Mouse (Mus musculus): ENCODE measurements around the gene Gm11555. TPM values are rescaled to one million over a fixed set of nuclear protein-coding genes. Genes with fewer than 3 reads are reported as not detected.
"Not testable (repeated sequence)": the region's sequence is repeated elsewhere in the genome, so short reads cannot be mapped to it uniquely, and the experiment has no call there.

The Gm11555 gene
- polyA plus RNA-seq, 1 experiment = not detected

DNA sequence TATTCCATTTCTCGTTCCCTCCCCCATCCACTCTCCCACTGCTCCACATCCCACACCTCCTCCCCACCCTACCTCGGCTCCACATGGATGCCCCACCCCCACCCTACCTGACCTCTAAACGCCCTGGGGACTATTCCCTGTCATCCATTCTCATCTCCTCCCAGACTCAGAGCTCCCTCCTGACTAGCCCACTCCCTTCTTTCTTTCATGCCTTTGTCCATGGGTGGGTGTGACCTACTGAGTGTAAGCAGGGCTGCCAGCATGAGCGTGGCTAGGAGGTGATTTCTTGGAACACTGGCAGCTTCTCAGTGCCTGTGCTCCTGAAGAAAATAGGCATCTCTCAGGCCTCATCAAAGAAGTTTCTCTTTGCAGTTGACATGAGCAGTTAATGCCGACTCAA lies 7.0 kb upstream of the Gm11555 start:
- Histone ChIP-seq H3K36me3 (ENCODE audit: control insufficient read depth, insufficient read depth, low read length) (no peaks in the 10 kb centered on the region), H3K27ac (ENCODE audit: insufficient read depth, low read length) (no peak overlapping the region), H3K4me1 (ENCODE audit: control insufficient read depth, insufficient read depth, insufficient read length) (no peaks in the 10 kb centered on the region), H3K27me3 (ENCODE audit: control insufficient read depth, insufficient read depth, low read length) (no peaks in the 10 kb centered on the region), H3K4me3 (ENCODE audit: extremely low read depth, insufficient read depth, insufficient read length) (no peak overlapping the region)
- TF ChIP-seq POLR2A (IDR thresholded peaks at IDR 0.05; ENCODE audit: low read depth, low read length) (no peak), CTCF (IDR thresholded peaks at IDR 0.05; ENCODE audit: extremely low read depth, insufficient read depth, insufficient read length, insufficient replicate concordance) (no peak)
- no peak for DNase-seq (ENCODE audit: low read depth in 1 of 2, low spot score in 2 of 2)
- 61% methylated on average over 5 of the region's 5 CpGs for WGBS

- TF ChIP-seq POLR2A (IDR thresholded peaks at IDR 0.05; ENCODE audit: low read depth, low read length) (no peak), CTCF (IDR thresholded peaks at IDR 0.05; ENCODE audit: extremely low read depth, insufficient read depth, insufficient read length, insufficient replicate concordance) (no peak)
Measured at GRCm38 (mm10) chr11:99646444-99646843, 3.6 kb downstream of the Gm11555 start.

DNA sequence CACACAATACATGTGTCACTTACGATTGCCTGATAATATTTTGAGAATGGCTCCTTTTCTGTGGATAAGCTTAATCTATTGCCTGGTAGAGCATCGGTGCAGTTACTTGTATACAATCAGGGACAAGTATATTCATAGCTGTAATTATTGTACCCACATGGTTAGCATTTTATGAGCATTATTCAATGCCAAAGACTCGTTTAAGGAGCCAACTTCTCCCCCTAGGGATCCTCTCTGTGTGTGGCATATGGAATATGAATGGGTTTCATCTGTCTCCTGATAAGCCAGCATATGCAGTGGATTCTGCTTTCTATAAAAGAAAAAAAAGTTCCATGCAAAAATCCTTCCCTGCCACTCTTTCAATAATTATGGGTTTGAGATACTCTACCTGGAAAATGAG lies 5.7 kb downstream of the Gm11555 start:
- no peaks in the 10 kb centered on the region for H3K4me1 ChIP-seq (ENCODE audit: control insufficient read depth, insufficient read depth, insufficient read length)
- no peaks in the 10 kb centered on the region for H3K36me3 ChIP-seq (ENCODE audit: control insufficient read depth, insufficient read depth, low read length)
- no peak for TF ChIP-seq CTCF (IDR thresholded peaks at IDR 0.05; ENCODE audit: extremely low read depth, insufficient read depth, insufficient read length, insufficient replicate concordance)
- TF ChIP-seq POLR2A (IDR thresholded peaks at IDR 0.05; ENCODE audit: low read depth, low read length) = no peak
- 77% methylated on average over 3 of the region's 3 CpGs for WGBS
- H3K4me3 ChIP-seq (ENCODE audit: extremely low read depth, insufficient read depth, insufficient read length) = no peak overlapping the region
- H3K27ac ChIP-seq (ENCODE audit: insufficient read depth, low read length) = no peak overlapping the region
- no peak for DNase-seq (ENCODE audit: low read depth in 1 of 2, low spot score in 2 of 2)
- no peaks in the 10 kb centered on the region for H3K27me3 ChIP-seq (ENCODE audit: control insufficient read depth, insufficient read depth, low read length)

More at GRCm38 (mm10) chr11:99646444-99646843, 3.6 kb downstream of the Gm11555 start:
- H3K4me1 ChIP-seq (ENCODE audit: control insufficient read depth, insufficient read depth, insufficient read length) = no peaks in the 10 kb centered on the region
- H3K36me3 ChIP-seq (ENCODE audit: control insufficient read depth, insufficient read depth, low read length) = no peaks in the 10 kb centered on the region
- no peaks in the 10 kb centered on the region for H3K27me3 ChIP-seq (ENCODE audit: control insufficient read depth, insufficient read depth, low read length)
- DNase-seq (ENCODE audit: low read depth in 1 of 2, low spot score in 2 of 2) = no peak
- no peak overlapping the region for H3K4me3 ChIP-seq (ENCODE audit: extremely low read depth, insufficient read depth, insufficient read length)
- H3K27ac ChIP-seq (ENCODE audit: insufficient read depth, low read length) = no peak overlapping the region
- WGBS = 88% methylated on average over 15 of the region's 15 CpGs

DNA sequence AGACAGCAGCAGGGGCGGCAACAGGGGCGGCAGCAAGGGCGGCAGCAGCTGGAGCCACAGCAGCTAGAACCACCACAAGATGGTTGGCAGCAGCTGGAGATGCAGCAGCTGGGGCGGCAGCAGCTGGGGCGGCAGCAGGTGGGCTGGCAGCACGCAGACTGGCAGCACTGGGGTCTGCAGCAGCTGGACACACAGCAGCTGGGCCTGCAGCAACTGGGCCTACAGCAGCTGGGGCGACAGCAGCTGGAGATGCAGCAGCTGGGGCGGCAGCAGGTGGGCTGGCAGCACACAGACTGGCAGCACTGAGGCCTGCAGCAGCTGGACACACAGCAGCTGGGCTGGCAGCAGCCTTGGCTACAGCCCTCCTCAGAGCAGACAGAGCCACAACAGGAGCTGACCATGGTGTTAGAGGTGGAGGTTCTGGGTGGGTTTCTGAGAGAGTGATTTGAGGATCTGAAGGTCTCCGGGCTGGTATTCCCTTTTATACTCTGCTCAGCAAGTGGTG lies 6.3 kb downstream of the Gm11555 start, which contains the start of gene Krtap4-7:
Krtap4-7 (minus strand) TSS at position 455 of the 505 bp plus-strand sequence.
- not testable (repeated sequence) for H3K27me3 ChIP-seq (ENCODE audit: control insufficient read depth, insufficient read depth, low read length); H3K4me1 ChIP-seq (ENCODE audit: control insufficient read depth, insufficient read depth, insufficient read length); H3K36me3 ChIP-seq (ENCODE audit: control insufficient read depth, insufficient read depth, low read length); DNase-seq (ENCODE audit: low read depth in 1 of 2, low spot score in 2 of 2); H3K4me3 ChIP-seq (ENCODE audit: extremely low read depth, insufficient read depth, insufficient read length); H3K27ac ChIP-seq (ENCODE audit: insufficient read depth, low read length)
- 80% methylated on average over 9 of the region's 9 CpGs for WGBS

GRCm38 (mm10) chr11:99640926-99641325 lies 9.1 kb downstream of the Gm11555 start:
- TF ChIP-seq CTCF (IDR thresholded peaks at IDR 0.05; ENCODE audit: extremely low read depth, insufficient read depth, insufficient read length, insufficient replicate concordance) = no peak
- no peak for TF ChIP-seq POLR2A (IDR thresholded peaks at IDR 0.05; ENCODE audit: low read depth, low read length)
- Histone ChIP-seq H3K4me1 (ENCODE audit: control insufficient read depth, insufficient read depth, insufficient read length) (no peaks in the 10 kb centered on the region), H3K27me3 (ENCODE audit: control insufficient read depth, insufficient read depth, low read length) (no peaks in the 10 kb centered on the region), H3K27ac (ENCODE audit: insufficient read depth, low read length) (no peak overlapping the region), H3K36me3 (ENCODE audit: control insufficient read depth, insufficient read depth, low read length) (no peaks in the 10 kb centered on the region), H3K4me3 (ENCODE audit: extremely low read depth, insufficient read depth, insufficient read length) (no peak overlapping the region)
- no peak for DNase-seq (ENCODE audit: low read depth in 1 of 2, low spot score in 2 of 2)
- 30% methylated on average over 1 of the region's 1 CpGs for WGBS

- no peak overlapping the region for H3K27ac ChIP-seq (ENCODE audit: insufficient read depth, low read length)
- 81% methylated on average over 1 of the region's 1 CpGs for WGBS
- no peaks in the 10 kb centered on the region for H3K36me3 ChIP-seq (ENCODE audit: control insufficient read depth, insufficient read depth, low read length)
- H3K4me3 ChIP-seq (ENCODE audit: extremely low read depth, insufficient read depth, insufficient read length) = no peak overlapping the region
- DNase-seq (ENCODE audit: low read depth in 1 of 2, low spot score in 2 of 2) = no peak
- H3K27me3 ChIP-seq (ENCODE audit: control insufficient read depth, insufficient read depth, low read length) = no peaks in the 10 kb centered on the region
- H3K4me1 ChIP-seq (ENCODE audit: control insufficient read depth, insufficient read depth, insufficient read length) = no peaks in the 10 kb centered on the region
- TF ChIP-seq POLR2A (IDR thresholded peaks at IDR 0.05; ENCODE audit: low read depth, low read length) (no peak), CTCF (IDR thresholded peaks at IDR 0.05; ENCODE audit: extremely low read depth, insufficient read depth, insufficient read length, insufficient replicate concordance) (no peak)
Measured at GRCm38 (mm10) chr11:99637086-99637485, 12.9 kb downstream of the Gm11555 start.

GRCm38 (mm10) chr11:99634653-99635134 lies 15.3 kb downstream of the Gm11555 start, which contains the start of gene Krtap4-2:
TSS of gene Krtap4-2 (minus strand) at chr11:99635084.
- TF ChIP-seq POLR2A (IDR thresholded peaks at IDR 0.05; ENCODE audit: low read depth, low read length) (no peak), CTCF (IDR thresholded peaks at IDR 0.05; ENCODE audit: extremely low read depth, insufficient read depth, insufficient read length, insufficient replicate concordance) (no peak)
- Histone ChIP-seq H3K36me3 (ENCODE audit: control insufficient read depth, insufficient read depth, low read length) (no peaks in the 10 kb centered on the region), H3K27me3 (ENCODE audit: control insufficient read depth, insufficient read depth, low read length) (no peaks in the 10 kb centered on the region), H3K4me3 (ENCODE audit: extremely low read depth, insufficient read depth, insufficient read length) (no peak within 1 kb of the TSS), H3K4me1 (ENCODE audit: control insufficient read depth, insufficient read depth, insufficient read length) (no peaks in the 10 kb centered on the region), H3K27ac (ENCODE audit: insufficient read depth, low read length) (no peak within 1 kb of the TSS)
- no peak for DNase-seq (ENCODE audit: low read depth in 1 of 2, low spot score in 2 of 2)
- WGBS = 57% methylated on average over 8 of the region's 8 CpGs

Measured in spleen, adult 2 months (tissue).